Mouse (Mus musculus): ENCODE data around the gene Fam208a. TPM values are rescaled to one million over a fixed set of nuclear protein-coding genes. Genes with fewer than 3 reads are reported as not detected.

Fam208a gene
- 10 to 100 TPM; 27.6 to 31.8 TPM for total RNA-seq (2021)
- long read RNA-seq, experiment 1, full-length matches to known transcripts = 2 of 26 reads
- long read RNA-seq, experiment 1, partial matches to known transcripts = 10 of 26 reads
- long read RNA-seq, experiment 1, other reads (novel, unspliced or antisense) = 14 of 26 reads
- long read RNA-seq, experiment 2, partial matches to known transcripts = 2 of 15 reads
- long read RNA-seq, experiment 2, other reads (novel, unspliced or antisense) = 13 of 15 reads

DNA sequence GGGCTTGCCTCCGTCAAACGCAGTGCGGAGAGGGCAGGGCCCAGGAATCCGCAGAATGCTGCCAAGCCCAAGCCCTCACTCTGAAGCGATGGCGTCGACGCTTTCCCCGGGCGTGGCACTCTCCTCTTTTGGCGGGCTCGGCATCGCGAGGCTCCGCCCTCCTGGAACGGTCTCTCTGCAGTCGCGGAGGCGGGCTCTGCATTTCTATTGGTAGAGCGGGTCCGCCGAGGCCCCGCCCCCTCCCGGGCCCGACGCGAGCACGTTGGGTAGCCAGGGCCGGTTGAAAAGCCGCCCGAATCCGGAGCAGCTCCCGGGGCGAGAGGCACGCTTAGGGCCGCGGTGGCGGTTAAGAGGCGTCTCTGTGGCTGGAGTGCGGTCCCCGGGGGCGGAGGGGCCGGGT lies at the start of gene Fam208a:
TSS of gene Fam208a (plus strand) at position 262 of the 400 bp plus-strand sequence.
- H3K4me3 ChIP-seq = peak within 1 kb of the TSS; percentile 79
- intact Hi-C loops (cut with DNase I) = loop anchor here (10.0 kb wide), 2 partner anchors 164 to 454 kb away; partner anchors contain the start of gene Appl1
- no peak for TF ChIP-seq CTCF (IDR thresholded peaks at IDR 0.05)
- H3K27ac ChIP-seq = peak within 1 kb of the TSS; percentile 100
- peak; percentile 92 to 94 for DNase-seq (ENCODE audit: extremely low spot score in 1 of 2, low spot score in 2 of 2)

DNA sequence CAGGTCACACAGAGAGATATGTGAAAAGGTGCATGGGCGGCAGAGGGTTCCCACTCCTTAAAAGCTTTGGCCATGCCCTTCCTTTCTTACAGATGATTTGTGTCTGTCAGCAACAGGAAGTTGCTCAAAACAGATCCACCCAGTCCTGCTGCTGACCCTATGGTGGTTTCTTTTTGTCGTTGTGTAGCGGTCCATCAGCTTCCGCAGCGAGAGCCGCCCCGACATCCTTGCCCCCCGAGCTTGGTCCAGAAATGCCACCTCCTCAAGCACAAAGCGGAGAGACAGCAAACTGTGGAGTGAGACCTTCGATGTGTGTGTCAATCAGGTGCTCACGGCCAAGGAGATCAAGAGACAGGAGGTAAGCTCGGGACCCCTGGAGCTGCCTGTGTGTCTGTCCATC lies 49.2 kb upstream of the Fam208a start:
- Histone ChIP-seq H3K4me3 (no peak overlapping the region), H3K27ac (no peak overlapping the region)
- TF ChIP-seq CTCF (IDR thresholded peaks at IDR 0.05) = no peak
- DNase-seq (ENCODE audit: extremely low spot score in 1 of 2, low spot score in 2 of 2) = no peak
- intact Hi-C loops (cut with DNase I) = no loop called here

DNA sequence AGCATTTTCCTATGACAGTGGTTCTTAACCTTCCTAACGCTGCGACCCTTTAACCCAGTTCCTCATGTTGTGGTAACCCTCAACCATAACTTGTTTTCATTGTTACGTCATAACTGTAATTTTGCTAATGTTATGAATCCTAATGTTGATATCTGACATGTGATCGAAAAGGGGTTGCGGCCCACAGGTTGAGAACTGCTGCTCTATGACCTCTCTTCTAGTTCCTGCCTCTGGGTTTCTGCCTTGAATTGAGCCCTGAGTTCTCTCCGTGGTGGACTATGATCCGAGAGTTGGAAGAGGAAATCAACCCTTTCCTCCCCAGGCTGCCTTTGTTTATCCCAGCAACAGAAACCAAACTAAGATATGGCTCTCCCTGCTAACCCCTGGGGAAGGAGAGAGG lies 47.2 kb upstream of the Fam208a start:
- intact Hi-C loops (cut with DNase I) = no loop called here
- DNase-seq (ENCODE audit: extremely low spot score in 1 of 2, low spot score in 2 of 2) = no peak
- no peak overlapping the region for H3K27ac ChIP-seq
- TF ChIP-seq CTCF (IDR thresholded peaks at IDR 0.05) = no peak
- no peak overlapping the region for H3K4me3 ChIP-seq

DNA sequence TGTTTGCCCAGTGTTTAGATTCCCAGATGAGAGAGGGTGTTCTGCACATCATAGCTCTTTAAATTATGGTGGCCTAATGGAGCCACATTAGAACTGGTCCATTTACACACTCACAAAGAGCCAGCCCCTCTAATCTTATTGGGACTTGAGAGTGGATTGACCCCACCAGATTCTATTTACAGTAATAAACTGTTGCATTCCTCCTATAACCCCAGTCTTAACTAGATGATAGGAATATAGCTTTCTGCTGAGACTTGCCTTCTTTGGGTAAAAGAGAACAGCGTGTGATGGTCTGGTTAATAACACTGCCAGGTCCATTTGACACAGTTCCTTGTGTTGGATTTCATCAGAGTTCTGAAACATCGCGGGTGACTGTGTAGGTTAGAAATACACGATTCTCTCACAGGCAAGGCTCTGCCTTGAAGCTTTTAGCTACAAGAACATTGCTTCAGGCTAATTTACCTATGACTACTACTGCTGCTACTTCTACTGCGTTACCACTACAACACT lies 45.3 kb upstream of the Fam208a start:
- TF ChIP-seq CTCF (IDR thresholded peaks at IDR 0.05) = no peak
- no peak for DNase-seq (ENCODE audit: extremely low spot score in 1 of 2, low spot score in 2 of 2)
- intact Hi-C loops (cut with DNase I) = no loop called here
- Histone ChIP-seq H3K4me3 (no peak overlapping the region), H3K27ac (no peak overlapping the region)

DNA sequence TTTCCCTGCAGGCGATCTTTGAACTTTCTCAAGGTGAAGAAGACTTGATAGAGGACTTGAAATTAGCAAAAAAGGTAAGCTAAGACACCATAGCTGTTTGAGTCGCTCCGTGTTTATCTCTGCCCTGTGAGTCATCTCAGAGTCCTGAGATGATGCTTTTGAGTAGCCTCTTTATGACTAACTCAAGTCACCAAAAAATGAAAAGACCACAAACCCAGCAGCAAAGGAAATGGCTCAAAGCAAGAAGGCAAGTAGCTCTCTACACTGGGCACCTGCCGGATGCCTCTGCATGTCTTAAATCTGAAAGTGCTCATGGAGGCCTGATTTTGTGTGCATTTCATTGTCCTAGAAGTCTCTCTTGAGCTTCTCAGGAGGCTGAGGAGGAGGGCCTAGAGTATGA lies 44.5 kb upstream of the Fam208a start:
- no peak for TF ChIP-seq CTCF (IDR thresholded peaks at IDR 0.05)
- intact Hi-C loops (cut with DNase I) = no loop called here
- no peak for DNase-seq (ENCODE audit: extremely low spot score in 1 of 2, low spot score in 2 of 2)
- H3K27ac ChIP-seq = no peak overlapping the region
- no peak overlapping the region for H3K4me3 ChIP-seq

DNA sequence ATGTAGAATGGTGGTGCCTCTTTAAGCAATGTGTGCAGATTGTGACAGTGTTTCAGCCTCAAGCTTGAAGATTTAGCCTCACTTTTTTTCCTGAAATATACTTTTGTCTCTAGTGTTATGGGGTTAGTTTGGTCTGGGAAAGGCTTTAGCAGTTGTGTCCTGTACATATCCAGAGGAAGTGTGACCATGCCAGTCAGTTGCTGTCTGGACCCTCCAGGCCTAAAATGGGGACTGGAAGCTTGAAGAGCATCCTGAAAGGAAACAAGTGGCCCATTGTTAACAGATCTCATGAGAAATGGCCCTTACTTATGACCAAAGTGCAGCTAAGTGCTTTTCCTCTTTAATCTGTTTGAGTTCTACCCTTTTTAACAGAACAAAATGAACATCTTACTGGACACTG lies 40.0 kb upstream of the Fam208a start:
- intact Hi-C loops (cut with DNase I) = no loop called here
- TF ChIP-seq CTCF (IDR thresholded peaks at IDR 0.05) = no peak
- Histone ChIP-seq H3K4me3 (no peak overlapping the region), H3K27ac (no peak overlapping the region)
- DNase-seq (ENCODE audit: extremely low spot score in 1 of 2, low spot score in 2 of 2) = no peak

DNA sequence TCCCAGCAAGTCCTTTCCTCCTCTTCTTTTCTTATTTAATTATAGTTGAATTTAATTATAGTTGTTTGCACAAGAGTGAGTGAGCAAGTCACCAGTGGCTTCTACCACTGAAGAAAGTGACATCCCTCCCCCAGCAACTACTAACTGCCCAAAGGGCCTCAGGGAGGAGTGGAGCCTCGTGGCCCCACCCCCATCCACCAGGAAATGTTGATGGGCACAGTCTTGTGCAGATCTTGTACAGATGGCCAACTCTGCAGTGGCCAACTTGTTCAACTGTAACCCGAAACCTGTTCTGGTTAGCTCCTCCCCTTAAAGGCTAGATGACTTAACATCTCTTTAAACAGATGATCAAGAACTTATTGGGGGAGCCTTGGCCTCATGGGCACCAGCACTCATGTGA lies 38.9 kb upstream of the Fam208a start:
- DNase-seq (ENCODE audit: extremely low spot score in 1 of 2, low spot score in 2 of 2) = no peak
- no peak overlapping the region for H3K4me3 ChIP-seq
- no peak overlapping the region for H3K27ac ChIP-seq
- TF ChIP-seq CTCF (IDR thresholded peaks at IDR 0.05) = no peak
- intact Hi-C loops (cut with DNase I) = loop anchor here (5.0 kb wide), 1 partner anchor 52 kb away; no protein-coding TSS in a partner anchor

DNA sequence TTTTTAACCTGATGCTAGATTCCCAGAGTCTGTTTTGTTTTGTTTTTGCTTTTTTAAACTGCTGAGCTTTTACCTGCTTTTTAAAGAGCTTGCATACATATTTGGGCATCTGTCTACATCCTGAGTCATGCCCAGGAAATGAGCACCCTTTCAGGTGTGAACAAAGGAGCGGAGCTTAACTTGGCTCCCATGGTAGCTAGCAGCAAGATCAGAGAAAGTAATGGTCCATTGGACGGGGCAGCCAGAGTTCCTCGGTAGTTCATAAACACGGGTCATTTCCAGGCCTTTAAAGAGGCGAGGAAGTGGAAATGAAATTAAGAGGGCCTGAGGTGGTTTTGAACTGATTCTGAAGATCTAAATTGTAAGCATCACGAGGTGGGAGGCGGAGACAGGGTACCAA lies 38.0 kb upstream of the Fam208a start:
- TF ChIP-seq CTCF (IDR thresholded peaks at IDR 0.05) = no peak
- intact Hi-C loops (cut with DNase I) = loop anchor here (5.0 kb wide), 1 partner anchor 53 kb away; no protein-coding TSS in a partner anchor
- no peak overlapping the region for H3K4me3 ChIP-seq
- no peak for DNase-seq (ENCODE audit: extremely low spot score in 1 of 2, low spot score in 2 of 2)
- no peak overlapping the region for H3K27ac ChIP-seq

DNA sequence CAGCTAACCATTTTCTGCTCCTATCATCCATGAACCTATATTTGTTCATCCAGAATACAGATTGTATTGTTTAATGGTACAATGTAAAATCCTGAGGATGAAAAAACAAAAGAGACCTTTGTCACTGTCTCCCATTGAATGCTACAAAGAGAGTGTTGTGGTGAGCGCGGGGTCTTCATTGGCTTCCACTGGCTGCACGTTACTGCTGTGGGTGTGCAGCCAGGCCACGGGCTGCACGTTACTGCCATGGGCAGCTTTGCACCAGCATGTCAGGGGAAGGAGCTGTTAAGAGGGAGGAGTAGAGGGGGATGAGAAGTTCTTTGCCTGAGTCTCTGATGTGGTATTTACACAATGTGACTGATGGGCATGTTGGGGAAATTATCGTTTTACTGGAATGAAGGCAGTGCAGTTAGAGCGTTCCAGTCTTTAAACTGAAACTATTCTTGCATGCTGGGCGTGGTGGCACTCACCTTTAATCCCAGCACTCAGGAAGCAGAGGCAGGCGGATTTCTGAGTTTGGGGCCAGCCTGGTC lies 36.8 kb upstream of the Fam208a start:
- TF ChIP-seq CTCF (IDR thresholded peaks at IDR 0.05) = no peak
- Histone ChIP-seq H3K27ac (no peak overlapping the region), H3K4me3 (no peak overlapping the region)
- intact Hi-C loops (cut with DNase I) = loop anchor here (5.0 kb wide), 1 partner anchor 55 kb away; no protein-coding TSS in a partner anchor
- DNase-seq (ENCODE audit: extremely low spot score in 1 of 2, low spot score in 2 of 2) = no peak

DNA sequence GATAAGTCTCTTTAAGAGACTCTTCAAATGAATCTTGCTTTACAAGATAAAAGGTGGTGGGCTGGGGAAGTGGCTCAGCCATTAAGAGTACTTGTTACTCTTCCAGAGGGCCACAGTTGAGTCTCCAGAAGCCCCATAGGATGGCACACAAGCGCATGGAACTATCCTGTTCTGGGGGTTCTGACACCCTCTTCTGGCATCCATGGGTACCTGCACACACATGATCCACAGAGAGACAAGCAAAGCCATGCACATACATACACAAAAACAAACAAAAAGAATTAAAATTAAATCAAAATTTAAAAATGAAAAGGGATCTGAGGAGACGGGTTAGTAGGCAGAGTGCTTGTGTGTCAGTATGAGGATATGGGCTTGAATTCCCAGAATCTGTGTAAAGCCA lies 36.0 kb upstream of the Fam208a start:
- H3K27ac ChIP-seq = no peak overlapping the region
- intact Hi-C loops (cut with DNase I) = loop anchor here (5.0 kb wide), 1 partner anchor 55 kb away; no protein-coding TSS in a partner anchor
- peak; percentile 30 for TF ChIP-seq CTCF (IDR thresholded peaks at IDR 0.05)

DNA sequence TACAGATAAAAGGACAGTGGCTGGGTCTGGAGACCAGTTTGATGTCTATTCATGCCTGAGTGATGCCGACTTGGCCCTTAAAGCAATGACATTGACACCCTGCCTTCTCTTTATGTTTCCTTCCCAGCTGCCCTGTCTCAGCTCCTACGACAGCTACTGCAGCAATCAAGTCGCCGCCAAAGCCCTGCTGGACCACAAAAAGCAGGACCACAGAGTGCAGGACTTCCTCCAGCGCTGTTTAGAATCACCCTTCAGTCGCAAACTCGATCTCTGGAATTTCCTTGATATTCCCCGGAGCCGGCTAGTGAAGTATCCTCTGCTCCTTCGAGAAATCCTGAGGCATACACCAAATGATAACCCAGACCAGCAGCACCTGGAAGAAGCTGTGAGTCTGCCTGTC lies 34.8 kb upstream of the Fam208a start:
- TF ChIP-seq CTCF (IDR thresholded peaks at IDR 0.05) = no peak
- Histone ChIP-seq H3K4me3 (no peak overlapping the region), H3K27ac (no peak overlapping the region)
- intact Hi-C loops (cut with DNase I) = loop anchor here (5.0 kb wide), 1 partner anchor 57 kb away; no protein-coding TSS in a partner anchor
- no peak for DNase-seq (ENCODE audit: extremely low spot score in 1 of 2, low spot score in 2 of 2)

More for the DNA sequence above, 36.0 kb upstream of the Fam208a start:
- DNase-seq (ENCODE audit: extremely low spot score in 1 of 2, low spot score in 2 of 2) = no peak
- no peak overlapping the region for H3K4me3 ChIP-seq

DNA sequence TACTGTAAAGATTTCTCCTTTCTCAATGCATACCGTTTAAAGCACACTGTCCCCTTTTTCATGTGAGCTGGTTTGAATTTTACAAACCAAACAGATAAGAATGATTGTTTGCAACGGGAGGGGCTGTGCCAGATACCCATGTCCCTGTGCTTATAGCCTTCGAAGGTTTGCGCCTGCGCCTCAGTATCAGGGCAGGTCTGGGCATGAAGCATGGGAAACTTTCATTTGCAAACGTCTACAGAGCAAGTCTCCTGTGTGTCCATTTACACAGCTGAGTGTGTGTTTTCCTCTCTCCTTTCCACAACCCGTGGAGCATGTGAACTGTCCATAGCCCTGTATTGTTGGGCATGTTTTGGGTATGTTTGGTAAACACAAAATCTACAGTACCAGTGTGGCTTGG lies 32.2 kb upstream of the Fam208a start:
- intact Hi-C loops (cut with DNase I) = no loop called here
- no peak for TF ChIP-seq CTCF (IDR thresholded peaks at IDR 0.05)
- Histone ChIP-seq H3K4me3 (no peak overlapping the region), H3K27ac (no peak overlapping the region)
- no peak for DNase-seq (ENCODE audit: extremely low spot score in 1 of 2, low spot score in 2 of 2)
